Mouse (Mus musculus) liver, embryonic 14.5 days (tissue): Measurements from ENCODE around the gene Serinc3.

Source experiments
- CTCF ChIP-seq: IDR thresholded peaks from 2 replicates; pipeline ENCODE4 v1.5.1; 2016; ENCODE audit warnings: antibody characterized with exemption, low read depth, control low read depth
- EP300 ChIP-seq: IDR thresholded peaks from 2 replicates; pipeline ENCODE4 v1.6.1; 2016; ENCODE audit warnings: antibody characterized with exemption, low read depth

DNA sequence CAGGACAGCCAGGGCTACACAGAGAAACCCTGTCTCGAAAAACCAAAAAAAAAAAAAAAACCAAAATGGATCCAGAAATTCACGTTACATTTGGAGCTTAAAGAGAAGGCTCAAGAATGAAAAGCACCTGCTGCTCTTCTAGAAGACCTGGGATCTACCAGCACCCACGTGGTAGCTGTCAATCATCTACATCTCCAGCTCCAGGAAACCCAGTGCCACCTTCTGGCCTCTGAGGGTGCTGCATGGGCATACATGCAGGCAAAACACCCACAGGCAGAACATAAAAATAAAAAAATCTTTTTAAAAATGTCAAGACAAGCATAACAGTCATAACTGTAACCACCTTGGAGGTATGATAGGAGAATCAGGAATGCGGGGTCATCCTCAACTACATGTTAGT, 47.3 kb downstream of the Serinc3 start:
- TF ChIP-seq CTCF (peak; percentile 71), EP300 (no peak)
